Mouse (Mus musculus): ENCODE results near the gene Map2k3. TPM values are rescaled to one million over a fixed set of nuclear protein-coding genes. Genes with fewer than 3 reads are reported as not detected.

Gene Map2k3
- 77.8 TPM for polyA plus RNA-seq (2014; fragmentation: Illumina TruSeq; extraction: RNeasy Lipid Tissue Mini Kit (QIAGEN cat#74804); ENCODE audit: low read depth, low replicate concordance)

GRCm38 (mm10) chr11:60931869-60932481 is at the start of gene Map2k3:
Map2k3 (plus strand) TSS chr11:60932033.

GRCm38 (mm10) chr11:60914491-60914890 is 17.3 kb upstream of the Map2k3 start, which contains the start of gene Natd1:
Natd1 (minus strand) TSS chr11:60914750.

Other genes with a start within 250 kb of the Map2k3 start
- 11.0 TPM for gene Llgl1, start 232.3 kb upstream of the Map2k3 start, polyA plus RNA-seq (2014; fragmentation: Illumina TruSeq; extraction: RNeasy Lipid Tissue Mini Kit (QIAGEN cat#74804); ENCODE audit: low read depth, low replicate concordance)
- gene Flii, start 204.8 kb upstream of the Map2k3 start, polyA plus RNA-seq (2014; fragmentation: Illumina TruSeq; extraction: RNeasy Lipid Tissue Mini Kit (QIAGEN cat#74804); ENCODE audit: low read depth, low replicate concordance): 100 TPM
- 33.0 TPM for gene Mief2, start 203.6 kb upstream of the Map2k3 start, polyA plus RNA-seq (2014; fragmentation: Illumina TruSeq; extraction: RNeasy Lipid Tissue Mini Kit (QIAGEN cat#74804); ENCODE audit: low read depth, low replicate concordance)
- gene Top3a, start 154.7 kb upstream of the Map2k3 start, polyA plus RNA-seq (2014; fragmentation: Illumina TruSeq; extraction: RNeasy Lipid Tissue Mini Kit (QIAGEN cat#74804); ENCODE audit: low read depth, low replicate concordance): 4.1 TPM
- gene Smcr8, start 154.5 kb upstream of the Map2k3 start, polyA plus RNA-seq (2014; fragmentation: Illumina TruSeq; extraction: RNeasy Lipid Tissue Mini Kit (QIAGEN cat#74804); ENCODE audit: low read depth, low replicate concordance): 11.4 TPM
- 6.6 TPM for gene Shmt1, start 120.3 kb upstream of the Map2k3 start, polyA plus RNA-seq (2014; fragmentation: Illumina TruSeq; extraction: RNeasy Lipid Tissue Mini Kit (QIAGEN cat#74804); ENCODE audit: low read depth, low replicate concordance)
- 19.7 TPM for gene Dhrs7b, start 101.4 kb upstream of the Map2k3 start, polyA plus RNA-seq (2014; fragmentation: Illumina TruSeq; extraction: RNeasy Lipid Tissue Mini Kit (QIAGEN cat#74804); ENCODE audit: low read depth, low replicate concordance)
- 37.8 TPM for gene Tmem11, start 52.8 kb upstream of the Map2k3 start, polyA plus RNA-seq (2014; fragmentation: Illumina TruSeq; extraction: RNeasy Lipid Tissue Mini Kit (QIAGEN cat#74804); ENCODE audit: low read depth, low replicate concordance)
- gene Natd1, start 17.3 kb upstream of the Map2k3 start, polyA plus RNA-seq (2014; fragmentation: Illumina TruSeq; extraction: RNeasy Lipid Tissue Mini Kit (QIAGEN cat#74804); ENCODE audit: low read depth, low replicate concordance): 9.7 TPM
- gene Kcnj12, start 90.5 kb downstream of the Map2k3 start, polyA plus RNA-seq (2014; fragmentation: Illumina TruSeq; extraction: RNeasy Lipid Tissue Mini Kit (QIAGEN cat#74804); ENCODE audit: low read depth, low replicate concordance): 21.0 TPM
- 0.47 TPM for gene Tnfrsf13b, start 194.7 kb downstream of the Map2k3 start, polyA plus RNA-seq (2014; fragmentation: Illumina TruSeq; extraction: RNeasy Lipid Tissue Mini Kit (QIAGEN cat#74804); ENCODE audit: low read depth, low replicate concordance)
- gene Usp22, start 243.0 kb downstream of the Map2k3 start, polyA plus RNA-seq (2014; fragmentation: Illumina TruSeq; extraction: RNeasy Lipid Tissue Mini Kit (QIAGEN cat#74804); ENCODE audit: low read depth, low replicate concordance): 19.3 TPM

Measured in heart, adult 10 weeks (tissue).